Mouse (Mus musculus): ENCODE data around the gene Pex6. TPM values are rescaled to one million over a fixed set of nuclear protein-coding genes. Genes with fewer than 3 reads are reported as not detected.

The Pex6 gene
- polyA plus RNA-seq, 1 experiment from 2014 or later: 20.2 TPM

- ATAC-seq (ENCODE audit: low FRiP score, low TSS enrichment) (no peak), DNase-seq (no peak)
- Histone ChIP-seq H3K4me2 (ENCODE audit: low read length) (peak overlapping the region; percentile 76), H3K27me3 (ENCODE audit: control insufficient read depth, insufficient read depth, low read length) (no peaks in the 10 kb centered on the region), H3K9ac (replicated peaks; ENCODE audit: low read length) (peak overlapping the region; percentile 69; the same call in 1 of the 2 replicates), H3K36me3 (ENCODE audit: control insufficient read depth, insufficient read depth, low read length) (peaks cover 49% of the 10 kb centered on the region), H3K4me1 (ENCODE audit: control insufficient read depth, insufficient read depth, low read length) (peaks cover 25% of the 10 kb centered on the region), H3K9me3 (ENCODE audit: control insufficient read depth, low read length) (no peaks in the 10 kb centered on the region), H3K4me3 (replicated peaks; ENCODE audit: low read depth, low read length) (peak overlapping the region; percentile 82; the same call in 1 of the 2 replicates), H3K27ac (replicated peaks; ENCODE audit: low read depth, low read length) (no peak overlapping the region)
- 71% methylated on average over 9 of the region's 9 CpGs for WGBS
Measured at GRCm38 (mm10) chr17:46678911-46679310, 32.4 kb upstream of the Pex6 start.

GRCm38 (mm10) chr17:46679843-46680759, 31.2 kb upstream of the Pex6 start:
- H3K36me3 ChIP-seq (ENCODE audit: control insufficient read depth, insufficient read depth, low read length): peaks cover 56% of the 10 kb centered on the region
- no peaks in the 10 kb centered on the region for H3K27me3 ChIP-seq (ENCODE audit: control insufficient read depth, insufficient read depth, low read length)
- peak overlapping the region; percentile 76 for H3K4me2 ChIP-seq (ENCODE audit: low read length)
- no peaks in the 10 kb centered on the region for H3K9me3 ChIP-seq (ENCODE audit: control insufficient read depth, low read length)
- H3K9ac ChIP-seq (replicated peaks; ENCODE audit: low read length): peak overlapping the region; percentile 69
- peak overlapping the region; percentile 90 for H3K27ac ChIP-seq (replicated peaks; ENCODE audit: low read depth, low read length)
- H3K4me3 ChIP-seq (replicated peaks; ENCODE audit: low read depth, low read length): peak overlapping the region; percentile 82
- WGBS: 1% methylated on average over 34 of the region's 34 CpGs
- H3K4me1 ChIP-seq (ENCODE audit: control insufficient read depth, insufficient read depth, low read length): peaks cover 19% of the 10 kb centered on the region
- DNase-seq (peak; percentile 75), ATAC-seq (ENCODE audit: low FRiP score, low TSS enrichment) (no peak; the same call in none of the 2 replicates)

- peak within 1 kb of the TSS; percentile 82 for H3K4me3 ChIP-seq (replicated peaks; ENCODE audit: low read depth, low read length)
- peak within 1 kb of the TSS; percentile 69 for H3K9ac ChIP-seq (replicated peaks; ENCODE audit: low read length)
- H3K27me3 ChIP-seq (ENCODE audit: control insufficient read depth, insufficient read depth, low read length): no peaks in the 10 kb centered on the region
- peak within 1 kb of the TSS; percentile 90 for H3K27ac ChIP-seq (replicated peaks; ENCODE audit: low read depth, low read length)
- no peaks in the 10 kb centered on the region for H3K9me3 ChIP-seq (ENCODE audit: control insufficient read depth, low read length)
- ATAC-seq (ENCODE audit: low FRiP score, low TSS enrichment) (peak; percentile 98), DNase-seq (peak; percentile 99)
- H3K36me3 ChIP-seq (ENCODE audit: control insufficient read depth, insufficient read depth, low read length): peaks cover 56% of the 10 kb centered on the region
- peaks cover 19% of the 10 kb centered on the region for H3K4me1 ChIP-seq (ENCODE audit: control insufficient read depth, insufficient read depth, low read length)
- peak within 1 kb of the TSS; percentile 97 for H3K4me2 ChIP-seq (ENCODE audit: low read length)
- WGBS: under 1% methylated on average over 49 of the region's 49 CpGs
Measured at GRCm38 (mm10) chr17:46680760-46681373, 30.4 kb upstream of the Pex6 start, which contains the start of gene Klhdc3. Gene Klhdc3, minus strand, starts transcription at chr17:46680914.

- H3K9me3 ChIP-seq (ENCODE audit: control insufficient read depth, low read length): no peaks in the 10 kb centered on the region
- 24% methylated on average over 12 of the region's 12 CpGs for WGBS
- peak overlapping the region; percentile 61 for H3K27ac ChIP-seq (replicated peaks; ENCODE audit: low read depth, low read length)
- no peak for DNase-seq
- peak overlapping the region; percentile 62 for H3K9ac ChIP-seq (replicated peaks; ENCODE audit: low read length)
- peaks cover 56% of the 10 kb centered on the region for H3K36me3 ChIP-seq (ENCODE audit: control insufficient read depth, insufficient read depth, low read length)
- H3K4me1 ChIP-seq (ENCODE audit: control insufficient read depth, insufficient read depth, low read length): peaks cover 19% of the 10 kb centered on the region
- peak overlapping the region; percentile 97 for H3K4me2 ChIP-seq (ENCODE audit: low read length)
- H3K27me3 ChIP-seq (ENCODE audit: control insufficient read depth, insufficient read depth, low read length): no peaks in the 10 kb centered on the region
- ATAC-seq (ENCODE audit: low FRiP score, low TSS enrichment): no peak
- peak overlapping the region; percentile 82 for H3K4me3 ChIP-seq (replicated peaks; ENCODE audit: low read depth, low read length)
Measured at GRCm38 (mm10) chr17:46681466-46682118, 29.7 kb upstream of the Pex6 start.

GRCm38 (mm10) chr17:46682654-46683389, 28.4 kb upstream of the Pex6 start:
- peaks cover 19% of the 10 kb centered on the region for H3K4me1 ChIP-seq (ENCODE audit: control insufficient read depth, insufficient read depth, low read length)
- H3K4me2 ChIP-seq (ENCODE audit: low read length): no peak overlapping the region
- no peaks in the 10 kb centered on the region for H3K9me3 ChIP-seq (ENCODE audit: control insufficient read depth, low read length)
- DNase-seq: no peak
- H3K27ac ChIP-seq (replicated peaks; ENCODE audit: low read depth, low read length): no peak overlapping the region
- H3K4me3 ChIP-seq (replicated peaks; ENCODE audit: low read depth, low read length): no peak overlapping the region
- peaks cover 56% of the 10 kb centered on the region for H3K36me3 ChIP-seq (ENCODE audit: control insufficient read depth, insufficient read depth, low read length)
- ATAC-seq (ENCODE audit: low FRiP score, low TSS enrichment): no peak
- no peak overlapping the region for H3K9ac ChIP-seq (replicated peaks; ENCODE audit: low read length)
- no peaks in the 10 kb centered on the region for H3K27me3 ChIP-seq (ENCODE audit: control insufficient read depth, insufficient read depth, low read length)
- WGBS: 84% methylated on average over 16 of the region's 16 CpGs

GRCm38 (mm10) chr17:46685913-46686312, 25.4 kb upstream of the Pex6 start:
- peaks cover 7% of the 10 kb centered on the region for H3K4me1 ChIP-seq (ENCODE audit: control insufficient read depth, insufficient read depth, low read length)
- peaks cover 53% of the 10 kb centered on the region for H3K36me3 ChIP-seq (ENCODE audit: control insufficient read depth, insufficient read depth, low read length)
- no peak overlapping the region for H3K4me2 ChIP-seq (ENCODE audit: low read length)
- 94% methylated on average over 6 of the region's 6 CpGs for WGBS
- DNase-seq (no peak), ATAC-seq (ENCODE audit: low FRiP score, low TSS enrichment) (no peak)
- no peaks in the 10 kb centered on the region for H3K27me3 ChIP-seq (ENCODE audit: control insufficient read depth, insufficient read depth, low read length)
- no peak overlapping the region for H3K4me3 ChIP-seq (replicated peaks; ENCODE audit: low read depth, low read length)
- H3K27ac ChIP-seq (replicated peaks; ENCODE audit: low read depth, low read length): no peak overlapping the region
- no peaks in the 10 kb centered on the region for H3K9me3 ChIP-seq (ENCODE audit: control insufficient read depth, low read length)
- no peak overlapping the region for H3K9ac ChIP-seq (replicated peaks; ENCODE audit: low read length)

- no peak for ATAC-seq (ENCODE audit: low FRiP score, low TSS enrichment)
Measured at GRCm38 (mm10) chr17:46690665-46691064, 20.6 kb upstream of the Pex6 start.

GRCm38 (mm10) chr17:46691390-46691789, 19.9 kb upstream of the Pex6 start:
- Histone ChIP-seq H3K4me1 (ENCODE audit: control insufficient read depth, insufficient read depth, low read length) (no peaks in the 10 kb centered on the region), H3K9me3 (ENCODE audit: control insufficient read depth, low read length) (no peaks in the 10 kb centered on the region), H3K36me3 (ENCODE audit: control insufficient read depth, insufficient read depth, low read length) (peaks cover 14% of the 10 kb centered on the region), H3K27me3 (ENCODE audit: control insufficient read depth, insufficient read depth, low read length) (no peaks in the 10 kb centered on the region), H3K9ac (replicated peaks; ENCODE audit: low read length) (no peak overlapping the region), H3K4me3 (replicated peaks; ENCODE audit: low read depth, low read length) (no peak overlapping the region), H3K4me2 (ENCODE audit: low read length) (no peak overlapping the region), H3K27ac (replicated peaks; ENCODE audit: low read depth, low read length) (no peak overlapping the region)
- ATAC-seq (ENCODE audit: low FRiP score, low TSS enrichment) (no peak), DNase-seq (no peak)
- 94% methylated on average over 2 of the region's 2 CpGs for WGBS

More at GRCm38 (mm10) chr17:46690665-46691064, 20.6 kb upstream of the Pex6 start:
- Histone ChIP-seq H3K27me3 (ENCODE audit: control insufficient read depth, insufficient read depth, low read length) (no peaks in the 10 kb centered on the region), H3K4me3 (replicated peaks; ENCODE audit: low read depth, low read length) (no peak overlapping the region), H3K9ac (replicated peaks; ENCODE audit: low read length) (no peak overlapping the region), H3K36me3 (ENCODE audit: control insufficient read depth, insufficient read depth, low read length) (peaks cover 21% of the 10 kb centered on the region), H3K4me2 (ENCODE audit: low read length) (no peak overlapping the region), H3K9me3 (ENCODE audit: control insufficient read depth, low read length) (no peaks in the 10 kb centered on the region), H3K27ac (replicated peaks; ENCODE audit: low read depth, low read length) (no peak overlapping the region), H3K4me1 (ENCODE audit: control insufficient read depth, insufficient read depth, low read length) (no peaks in the 10 kb centered on the region)
- no peak for DNase-seq
- 94% methylated on average over 12 of the region's 12 CpGs for WGBS

All from midbrain, embryonic 14.5 days (tissue).